Mouse (Mus musculus): ENCODE measurements around the gene Gosr2. TPM values are rescaled to one million over a fixed set of nuclear protein-coding genes. Genes with fewer than 3 reads are reported as not detected.

Gosr2 gene
- polyA plus RNA-seq, 1 experiment from 2014 or later: 89.9 TPM

GRCm38 (mm10) chr11:103663119-103663518 lies 34.6 kb downstream of the Gosr2 start:
- H3K4me3 ChIP-seq (ENCODE audit: low read depth, low read length): no peak overlapping the region
- DNase-seq (ENCODE audit: low spot score): no peak
- no peak overlapping the region for H3K4me2 ChIP-seq (ENCODE audit: low read depth, low read length)
- WGBS: 82% methylated on average over 8 of the region's 8 CpGs
- ATAC-seq (replicated peaks; ENCODE audit: insufficient number of reproducible peaks, low FRiP score, low TSS enrichment, low read depth): no peak
- no peaks in the 10 kb centered on the region for H3K4me1 ChIP-seq (ENCODE audit: control insufficient read depth, insufficient read depth, low read length)
- H3K36me3 ChIP-seq (replicated peaks; ENCODE audit: control insufficient read depth, insufficient read depth, low read depth, low read length): no peaks in the 10 kb centered on the region
- H3K9me3 ChIP-seq (replicated peaks; ENCODE audit: control insufficient read depth, low read length): no peaks in the 10 kb centered on the region
- H3K27ac ChIP-seq (replicated peaks; ENCODE audit: low read depth, low read length): no peak overlapping the region
- H3K27me3 ChIP-seq (ENCODE audit: control insufficient read depth, insufficient read depth, low read length): no peaks in the 10 kb centered on the region; the same call in 1 of the 2 replicates
- no peak overlapping the region for H3K9ac ChIP-seq (replicated peaks; ENCODE audit: low read length)

- ATAC-seq (replicated peaks; ENCODE audit: insufficient number of reproducible peaks, low FRiP score, low TSS enrichment, low read depth): no peak
- Histone ChIP-seq H3K4me1 (ENCODE audit: control insufficient read depth, insufficient read depth, low read length) (no peaks in the 10 kb centered on the region), H3K36me3 (replicated peaks; ENCODE audit: control insufficient read depth, insufficient read depth, low read depth, low read length) (no peaks in the 10 kb centered on the region), H3K27me3 (ENCODE audit: control insufficient read depth, insufficient read depth, low read length) (no peaks in the 10 kb centered on the region; the same call in 1 of the 2 replicates), H3K27ac (replicated peaks; ENCODE audit: low read depth, low read length) (no peak overlapping the region), H3K9me3 (replicated peaks; ENCODE audit: control insufficient read depth, low read length) (no peaks in the 10 kb centered on the region), H3K4me3 (ENCODE audit: low read depth, low read length) (no peak overlapping the region), H3K9ac (replicated peaks; ENCODE audit: low read length) (no peak overlapping the region), H3K4me2 (ENCODE audit: low read depth, low read length) (no peak overlapping the region)
- DNase-seq (ENCODE audit: low spot score): no peak
- WGBS: 82% methylated on average over 5 of the region's 5 CpGs
These were observed 35.2 kb downstream of the Gosr2 start for GRCm38 (mm10) chr11:103662546-103662945.

GRCm38 (mm10) chr11:103661863-103662262 lies 35.8 kb downstream of the Gosr2 start:
- no peak overlapping the region for H3K4me3 ChIP-seq (ENCODE audit: low read depth, low read length)
- no peak overlapping the region for H3K9ac ChIP-seq (replicated peaks; ENCODE audit: low read length)
- H3K4me2 ChIP-seq (ENCODE audit: low read depth, low read length): no peak overlapping the region
- no peak for DNase-seq (ENCODE audit: low spot score)
- no peak for ATAC-seq (replicated peaks; ENCODE audit: insufficient number of reproducible peaks, low FRiP score, low TSS enrichment, low read depth)
- no peaks in the 10 kb centered on the region for H3K9me3 ChIP-seq (replicated peaks; ENCODE audit: control insufficient read depth, low read length)
- WGBS: 53% methylated on average over 4 of the region's 4 CpGs
- peaks cover under 1% of the 10 kb centered on the region; the same call in 1 of the 2 replicates for H3K27me3 ChIP-seq (ENCODE audit: control insufficient read depth, insufficient read depth, low read length)
- no peaks in the 10 kb centered on the region for H3K36me3 ChIP-seq (replicated peaks; ENCODE audit: control insufficient read depth, insufficient read depth, low read depth, low read length)
- H3K27ac ChIP-seq (replicated peaks; ENCODE audit: low read depth, low read length): no peak overlapping the region
- H3K4me1 ChIP-seq (ENCODE audit: control insufficient read depth, insufficient read depth, low read length): no peaks in the 10 kb centered on the region

GRCm38 (mm10) chr11:103658189-103658588 lies 39.5 kb downstream of the Gosr2 start:
- no peaks in the 10 kb centered on the region for H3K9me3 ChIP-seq (replicated peaks; ENCODE audit: control insufficient read depth, low read length)
- H3K4me3 ChIP-seq (ENCODE audit: low read depth, low read length): no peak overlapping the region
- ATAC-seq (replicated peaks; ENCODE audit: insufficient number of reproducible peaks, low FRiP score, low TSS enrichment, low read depth): no peak

GRCm38 (mm10) chr11:103656520-103656919 lies 41.2 kb downstream of the Gosr2 start:
- DNase-seq (ENCODE audit: low spot score) (peak; percentile 88), ATAC-seq (replicated peaks; ENCODE audit: insufficient number of reproducible peaks, low FRiP score, low TSS enrichment, low read depth) (no peak)
- Histone ChIP-seq H3K9me3 (replicated peaks; ENCODE audit: control insufficient read depth, low read length) (no peaks in the 10 kb centered on the region), H3K4me1 (ENCODE audit: control insufficient read depth, insufficient read depth, low read length) (no peaks in the 10 kb centered on the region), H3K4me2 (ENCODE audit: low read depth, low read length) (no peak overlapping the region), H3K27ac (replicated peaks; ENCODE audit: low read depth, low read length) (no peak overlapping the region), H3K4me3 (ENCODE audit: low read depth, low read length) (no peak overlapping the region), H3K9ac (replicated peaks; ENCODE audit: low read length) (no peak overlapping the region), H3K36me3 (replicated peaks; ENCODE audit: control insufficient read depth, insufficient read depth, low read depth, low read length) (no peaks in the 10 kb centered on the region), H3K27me3 (ENCODE audit: control insufficient read depth, insufficient read depth, low read length) (peaks cover 11% of the 10 kb centered on the region)
- 8% methylated on average over 3 of the region's 3 CpGs for WGBS

More at GRCm38 (mm10) chr11:103658189-103658588, 39.5 kb downstream of the Gosr2 start:
- Histone ChIP-seq H3K4me2 (ENCODE audit: low read depth, low read length) (no peak overlapping the region), H3K36me3 (replicated peaks; ENCODE audit: control insufficient read depth, insufficient read depth, low read depth, low read length) (no peaks in the 10 kb centered on the region), H3K4me1 (ENCODE audit: control insufficient read depth, insufficient read depth, low read length) (no peaks in the 10 kb centered on the region), H3K9ac (replicated peaks; ENCODE audit: low read length) (no peak overlapping the region), H3K27me3 (ENCODE audit: control insufficient read depth, insufficient read depth, low read length) (peaks cover 6% of the 10 kb centered on the region; the same call in 1 of the 2 replicates), H3K27ac (replicated peaks; ENCODE audit: low read depth, low read length) (no peak overlapping the region)
- WGBS: 85% methylated on average over 7 of the region's 7 CpGs
- DNase-seq (ENCODE audit: low spot score): no peak

- H3K4me1 ChIP-seq (ENCODE audit: control insufficient read depth, insufficient read depth, low read length): peaks cover 6% of the 10 kb centered on the region; the same call in 1 of the 2 replicates
- H3K4me3 ChIP-seq (ENCODE audit: low read depth, low read length): no peak overlapping the region
- DNase-seq (ENCODE audit: low spot score) (no peak), ATAC-seq (replicated peaks; ENCODE audit: insufficient number of reproducible peaks, low FRiP score, low TSS enrichment, low read depth) (no peak)
- H3K4me2 ChIP-seq (ENCODE audit: low read depth, low read length): no peak overlapping the region
- no peak overlapping the region for H3K27ac ChIP-seq (replicated peaks; ENCODE audit: low read depth, low read length)
- H3K9me3 ChIP-seq (replicated peaks; ENCODE audit: control insufficient read depth, low read length): no peaks in the 10 kb centered on the region
- H3K9ac ChIP-seq (replicated peaks; ENCODE audit: low read length): no peak overlapping the region
- no peaks in the 10 kb centered on the region for H3K36me3 ChIP-seq (replicated peaks; ENCODE audit: control insufficient read depth, insufficient read depth, low read depth, low read length)
- WGBS: 71% methylated on average over 10 of the region's 10 CpGs
- H3K27me3 ChIP-seq (ENCODE audit: control insufficient read depth, insufficient read depth, low read length): peaks cover 33% of the 10 kb centered on the region
These were observed 44.2 kb downstream of the Gosr2 start for GRCm38 (mm10) chr11:103653359-103653965.

- H3K4me1 ChIP-seq (ENCODE audit: control insufficient read depth, insufficient read depth, low read length): peaks cover 9% of the 10 kb centered on the region
- no peak overlapping the region for H3K9ac ChIP-seq (replicated peaks; ENCODE audit: low read length)
- no peak overlapping the region for H3K4me3 ChIP-seq (ENCODE audit: low read depth, low read length)
- no peak overlapping the region for H3K27ac ChIP-seq (replicated peaks; ENCODE audit: low read depth, low read length)
- ATAC-seq (replicated peaks; ENCODE audit: insufficient number of reproducible peaks, low FRiP score, low TSS enrichment, low read depth) (no peak), DNase-seq (ENCODE audit: low spot score) (no peak)
- H3K36me3 ChIP-seq (replicated peaks; ENCODE audit: control insufficient read depth, insufficient read depth, low read depth, low read length): no peaks in the 10 kb centered on the region
- 79% methylated on average over 6 of the region's 6 CpGs for WGBS
- H3K4me2 ChIP-seq (ENCODE audit: low read depth, low read length): no peak overlapping the region
- H3K27me3 ChIP-seq (ENCODE audit: control insufficient read depth, insufficient read depth, low read length): peaks cover 42% of the 10 kb centered on the region
- H3K9me3 ChIP-seq (replicated peaks; ENCODE audit: control insufficient read depth, low read length): no peaks in the 10 kb centered on the region
These were observed 46.3 kb downstream of the Gosr2 start for GRCm38 (mm10) chr11:103651426-103651825.

GRCm38 (mm10) chr11:103649983-103650493 lies 47.7 kb downstream of the Gosr2 start:
- Histone ChIP-seq H3K4me2 (ENCODE audit: low read depth, low read length) (peak overlapping the region; percentile 71), H3K9me3 (replicated peaks; ENCODE audit: control insufficient read depth, low read length) (no peaks in the 10 kb centered on the region), H3K36me3 (replicated peaks; ENCODE audit: control insufficient read depth, insufficient read depth, low read depth, low read length) (no peaks in the 10 kb centered on the region), H3K27me3 (ENCODE audit: control insufficient read depth, insufficient read depth, low read length) (peaks cover 40% of the 10 kb centered on the region), H3K27ac (replicated peaks; ENCODE audit: low read depth, low read length) (no peak overlapping the region), H3K4me1 (ENCODE audit: control insufficient read depth, insufficient read depth, low read length) (peaks cover 9% of the 10 kb centered on the region), H3K9ac (replicated peaks; ENCODE audit: low read length) (no peak overlapping the region), H3K4me3 (ENCODE audit: low read depth, low read length) (peak overlapping the region; percentile 30)
- WGBS: 2% methylated on average over 37 of the region's 37 CpGs
- no peak for ATAC-seq (replicated peaks; ENCODE audit: insufficient number of reproducible peaks, low FRiP score, low TSS enrichment, low read depth)
- DNase-seq (ENCODE audit: low spot score): peak; percentile 19
